Mouse (Mus musculus) megakaryocyte, embryonic 14.5 days (primary cell): ENCODE data around the gene 2900026A02Rik.

ENCODE experiments used
- FLI1 ChIP-seq: IDR thresholded peaks from 2 replicates; pipeline ENCODE4 v1.6.1; 2012; ENCODE audit warnings: low read length, inconsistent platforms, mixed read lengths
- GATA1 ChIP-seq: IDR thresholded peaks from 3 replicates; pipeline ENCODE4 v1.6.1; 2012; ENCODE audit warnings: mixed read lengths, low read length, inconsistent platforms, borderline replicate concordance

GRCm38 (mm10) chr5:113161576-113161975, 59.5 kb downstream of the 2900026A02Rik start:
- TF ChIP-seq GATA1 (no peak), FLI1 (no peak)
